Mouse (Mus musculus): ENCODE data around the gene 2610301B20Rik. TPM values are rescaled to one million over a fixed set of nuclear protein-coding genes. Genes with fewer than 3 reads are reported as not detected.

2610301B20Rik gene
- polyA plus RNA-seq, 1 experiment, result 21.6 TPM

- TF ChIP-seq GATA1 (IDR thresholded peaks at IDR 0.05; ENCODE audit: low read length), result no peak
These were observed 49.8 kb downstream of the 2610301B20Rik start for GRCm38 (mm10) chr4:10924140-10924539.

GRCm38 (mm10) chr4:10924541-10924940 lies 50.2 kb downstream of the 2610301B20Rik start:
- no peak for TF ChIP-seq GATA1 (IDR thresholded peaks at IDR 0.05; ENCODE audit: low read length)

GRCm38 (mm10) chr4:10926416-10926815 lies 52.1 kb downstream of the 2610301B20Rik start:
- no peak for TF ChIP-seq GATA1 (IDR thresholded peaks at IDR 0.05; ENCODE audit: low read length)

GRCm38 (mm10) chr4:10928158-10928557 lies 53.9 kb downstream of the 2610301B20Rik start:
- TF ChIP-seq GATA1 (IDR thresholded peaks at IDR 0.05; ENCODE audit: low read length), result no peak

GRCm38 (mm10) chr4:10929726-10930125 lies 55.4 kb downstream of the 2610301B20Rik start:
- no peak for TF ChIP-seq GATA1 (IDR thresholded peaks at IDR 0.05; ENCODE audit: low read length)

GRCm38 (mm10) chr4:10931040-10931439 lies 56.7 kb downstream of the 2610301B20Rik start:
- no peak for TF ChIP-seq GATA1 (IDR thresholded peaks at IDR 0.05; ENCODE audit: low read length)

- TF ChIP-seq GATA1 (IDR thresholded peaks at IDR 0.05; ENCODE audit: low read length), result no peak
These were observed 57.9 kb downstream of the 2610301B20Rik start for GRCm38 (mm10) chr4:10932091-10932745.

GRCm38 (mm10) chr4:10932782-10933181 lies 58.5 kb downstream of the 2610301B20Rik start:
- TF ChIP-seq GATA1 (IDR thresholded peaks at IDR 0.05; ENCODE audit: low read length), result no peak

GRCm38 (mm10) chr4:10936766-10937165 lies 62.5 kb downstream of the 2610301B20Rik start:
- no peak for TF ChIP-seq GATA1 (IDR thresholded peaks at IDR 0.05; ENCODE audit: low read length)
